Mouse (Mus musculus) embryonic fibroblast, embryonic 13.5 days (primary cell): ENCODE results near the gene Exoc4.

ENCODE experiments used
- CTCF ChIP-seq: IDR thresholded peaks from 2 replicates; pipeline ENCODE4 v1.5.1; 2011; ENCODE audit warnings: mild to moderate bottlenecking, control low read depth, low read length, moderate library complexity, borderline replicate concordance; ENCODE audit not compliant: insufficient read depth
- POLR2A ChIP-seq: IDR thresholded peaks from 2 replicates; pipeline ENCODE4 v1.6.1; 2011; ENCODE audit warnings: low read depth, mild to moderate bottlenecking, control low read depth, low read length, moderate library complexity

DNA sequence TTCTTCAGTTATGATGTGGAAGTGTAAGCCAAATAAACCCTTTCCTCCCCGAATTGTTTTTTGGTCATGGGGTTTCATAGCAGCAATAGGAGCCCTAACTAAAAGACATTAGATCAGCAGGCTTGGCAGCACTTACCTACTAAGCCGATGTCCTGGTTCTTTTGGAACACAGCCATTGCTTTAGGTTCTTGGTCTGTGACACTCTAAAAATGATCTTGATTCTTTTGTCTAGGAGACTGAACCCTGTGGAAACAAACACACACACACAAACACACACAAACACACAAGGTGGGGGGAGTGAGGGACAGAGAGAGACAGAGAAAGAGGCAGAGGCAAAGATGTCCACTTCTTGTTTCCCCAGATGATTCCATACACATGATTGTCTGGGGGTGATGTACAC lies 574.3 kb downstream of the Exoc4 start:
- TF ChIP-seq POLR2A (no peak), CTCF (no peak)
